Mouse (Mus musculus) thymus, adult 2 months (tissue): Measurements from ENCODE around the gene Olfr71.

Experiments
- CTCF ChIP-seq: fragments of 200-500 bp; IDR thresholded peaks from 2 replicates; pipeline ENCODE4 v1.5.1; 2012; ENCODE audit warnings: mild to moderate bottlenecking, control low read depth, low read length, moderate library complexity, borderline replicate concordance; ENCODE audit not compliant: control insufficient read depth, poor library complexity, insufficient read depth; ENCODE audit errors: extremely low read depth
- POLR2A ChIP-seq: fragments of 200-500 bp; IDR thresholded peaks from 2 replicates; pipeline ENCODE4 v1.6.1; 2012; ENCODE audit warnings: mild to moderate bottlenecking, low read length, control low read depth, moderate library complexity; ENCODE audit not compliant: control insufficient read depth, poor library complexity, insufficient read depth; ENCODE audit errors: extremely low read depth

DNA sequence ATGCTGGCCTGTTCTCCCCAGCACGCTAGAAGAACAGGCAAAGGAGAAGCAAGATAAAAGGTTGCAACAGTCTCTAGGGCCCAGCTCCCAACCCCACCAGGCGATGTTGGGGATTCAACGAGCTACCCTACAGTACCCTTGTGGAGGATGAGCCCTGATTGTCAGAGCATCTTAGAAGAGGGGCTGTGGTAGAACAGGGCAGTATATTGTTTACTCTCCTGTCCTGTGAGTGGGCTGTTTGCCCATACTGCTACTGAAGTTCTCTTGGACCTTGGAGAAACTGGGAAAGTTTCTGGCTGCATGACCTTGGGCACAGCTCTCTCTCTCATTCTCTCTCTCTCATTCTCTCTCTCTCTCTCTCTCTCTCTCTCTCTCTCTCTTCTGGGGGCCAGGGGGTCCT is 19.1 kb upstream of the Olfr71 start:
- no peak for TF ChIP-seq POLR2A
- TF ChIP-seq CTCF, result no peak
